Mouse (Mus musculus): Measurements from ENCODE around the gene Gm45062. TPM values are rescaled to one million over a fixed set of nuclear protein-coding genes. Genes with fewer than 3 reads are reported as not detected.

Gm45062 gene
- polyA plus RNA-seq, 1 experiment from 2014 or later, result 9.1 TPM

DNA sequence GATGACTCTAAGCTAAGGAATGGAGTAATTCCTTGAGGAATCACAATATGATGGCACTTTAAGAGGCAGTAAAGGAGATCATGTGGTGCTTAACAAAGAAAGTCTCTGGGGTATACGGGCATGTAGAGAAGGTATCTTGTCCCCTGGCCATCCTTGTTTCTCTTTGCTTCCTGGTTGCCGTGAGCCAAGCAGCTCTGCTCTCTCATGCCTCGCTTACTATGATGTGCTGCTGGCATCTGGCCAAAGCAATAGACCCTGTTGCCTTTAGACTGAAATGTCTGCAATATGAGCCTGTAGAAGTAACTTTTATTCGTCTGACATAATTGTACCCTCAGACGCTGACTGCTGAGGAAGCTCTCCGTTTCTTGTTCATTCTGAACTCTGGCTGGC is 238.6 kb downstream of the Gm45062 start:
- Histone ChIP-seq H3K27ac (no peak overlapping the region), H3K4me1 (no peaks in the 10 kb centered on the region), H3K4me3 (no peak overlapping the region), H3K9me3 (no peaks in the 10 kb centered on the region), H3K36me3 (no peaks in the 10 kb centered on the region), H3K27me3 (ENCODE audit: insufficient read depth, poor library complexity, severe bottlenecking) (no peaks in the 10 kb centered on the region)
- 85% methylated on average over 6 of the region's 6 CpGs for WGBS
- no peak for DNase-seq (ENCODE audit: low spot score)

DNA sequence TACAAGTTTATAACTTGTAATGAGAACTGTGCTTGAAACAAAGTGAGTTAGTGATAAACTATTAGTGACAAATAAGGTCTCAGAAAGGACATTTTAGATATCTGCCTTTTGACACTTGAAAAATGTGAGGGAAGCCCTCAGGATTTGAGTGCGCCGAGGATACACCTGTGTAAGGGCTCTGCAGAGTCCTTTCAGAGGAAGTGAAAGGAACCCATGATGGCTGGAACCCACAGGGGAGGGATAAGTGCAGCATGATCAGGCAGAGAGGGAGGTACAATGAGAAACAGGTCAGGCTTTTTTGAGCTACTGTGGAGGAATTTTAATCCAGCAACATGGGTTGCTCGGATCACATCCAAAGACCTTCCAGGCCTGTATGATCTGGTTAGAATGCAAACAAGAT is 239.7 kb downstream of the Gm45062 start:
- H3K27me3 ChIP-seq (ENCODE audit: insufficient read depth, poor library complexity, severe bottlenecking), result no peaks in the 10 kb centered on the region
- H3K4me3 ChIP-seq, result no peak overlapping the region
- no peaks in the 10 kb centered on the region for H3K4me1 ChIP-seq
- 93% methylated on average over 3 of the region's 3 CpGs for WGBS
- no peak for DNase-seq (ENCODE audit: low spot score)
- no peak overlapping the region for H3K27ac ChIP-seq
- H3K9me3 ChIP-seq, result no peaks in the 10 kb centered on the region
- H3K36me3 ChIP-seq, result no peaks in the 10 kb centered on the region

- Histone ChIP-seq H3K9me3 (no peaks in the 10 kb centered on the region), H3K27me3 (ENCODE audit: insufficient read depth, poor library complexity, severe bottlenecking) (no peaks in the 10 kb centered on the region), H3K36me3 (no peaks in the 10 kb centered on the region), H3K4me3 (no peak overlapping the region), H3K27ac (no peak overlapping the region), H3K4me1 (no peaks in the 10 kb centered on the region)
- DNase-seq (ENCODE audit: low spot score), result no peak
- WGBS, result 51% methylated on average over 3 of the region's 3 CpGs
These were observed 244.7 kb downstream of the Gm45062 start for GRCm38 (mm10) chr6:8503953-8504352.

GRCm38 (mm10) chr6:8504521-8505228 is 245.4 kb downstream of the Gm45062 start:
- no peaks in the 10 kb centered on the region for H3K4me1 ChIP-seq
- H3K36me3 ChIP-seq, result no peaks in the 10 kb centered on the region
- H3K4me3 ChIP-seq, result no peak overlapping the region
- WGBS, result 81% methylated on average over 6 of the region's 6 CpGs
- no peaks in the 10 kb centered on the region for H3K9me3 ChIP-seq
- H3K27me3 ChIP-seq (ENCODE audit: insufficient read depth, poor library complexity, severe bottlenecking), result no peaks in the 10 kb centered on the region
- H3K27ac ChIP-seq, result no peak overlapping the region
- no peak for DNase-seq (ENCODE audit: low spot score)

DNA sequence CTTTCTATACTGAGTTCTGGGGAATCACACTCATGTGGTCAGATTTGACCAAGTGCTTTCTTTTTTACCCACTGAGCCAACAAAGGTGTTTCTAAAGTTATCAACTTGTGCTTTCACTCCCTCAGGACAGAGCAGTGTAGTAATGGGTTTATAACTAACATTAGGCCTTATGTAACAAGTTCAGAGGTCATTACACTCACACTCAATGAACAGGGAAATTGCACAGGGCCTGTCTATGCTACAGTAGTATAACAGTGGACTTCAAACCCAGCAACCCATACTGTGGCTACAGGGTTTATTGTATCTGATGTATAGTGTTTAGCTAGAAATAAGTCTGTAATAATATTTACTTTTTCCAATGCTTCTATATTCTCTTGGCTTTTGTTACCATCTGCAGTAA is 247.4 kb downstream of the Gm45062 start:
- no peaks in the 10 kb centered on the region for H3K27me3 ChIP-seq (ENCODE audit: insufficient read depth, poor library complexity, severe bottlenecking)
- no peaks in the 10 kb centered on the region for H3K36me3 ChIP-seq
- H3K4me3 ChIP-seq, result no peak overlapping the region
- no peak overlapping the region for H3K27ac ChIP-seq
- H3K4me1 ChIP-seq, result peaks cover 6% of the 10 kb centered on the region; the same call in 1 of the 2 replicates
- no peaks in the 10 kb centered on the region for H3K9me3 ChIP-seq
- no peak for DNase-seq (ENCODE audit: low spot score)

- Histone ChIP-seq H3K4me3 (peak overlapping the region; percentile 90), H3K36me3 (no peaks in the 10 kb centered on the region), H3K4me1 (peaks cover 17% of the 10 kb centered on the region; the same call in 1 of the 2 replicates), H3K27ac (peak overlapping the region; percentile 99), H3K27me3 (ENCODE audit: insufficient read depth, poor library complexity, severe bottlenecking) (no peaks in the 10 kb centered on the region), H3K9me3 (no peaks in the 10 kb centered on the region)
- DNase-seq (ENCODE audit: low spot score), result peak; percentile 100
- WGBS, result under 1% methylated on average over 56 of the region's 56 CpGs
These were observed 249.8 kb downstream of the Gm45062 start for GRCm38 (mm10) chr6:8508883-8509536.

DNA sequence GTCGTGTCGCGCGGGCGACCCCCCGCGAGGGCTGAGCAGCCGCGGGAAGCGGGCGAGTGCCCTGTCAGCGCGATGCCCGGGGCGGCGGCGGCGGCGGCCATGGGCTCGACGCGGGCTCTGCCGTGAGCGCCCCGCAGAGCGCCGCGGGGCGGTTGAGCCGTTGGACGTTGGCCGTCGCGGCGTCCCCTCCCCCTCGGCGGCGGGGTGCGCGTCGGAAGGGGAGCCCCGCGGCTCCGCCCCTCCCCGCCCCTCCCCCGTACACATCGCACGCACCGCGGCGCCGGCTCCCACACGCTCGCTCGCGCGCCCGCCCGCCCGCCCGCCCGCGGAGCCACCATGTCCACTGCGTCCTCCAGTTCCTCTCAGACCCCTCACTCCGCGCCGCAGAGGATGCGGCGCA is 250.3 kb downstream of the Gm45062 start, which contains the start of gene Glcci1:
Gene Glcci1 (plus strand): TSS at position 50 of the 400 bp plus-strand sequence.
- H3K4me3 ChIP-seq, result peak within 1 kb of the TSS; percentile 90
- peak; percentile 80 for DNase-seq (ENCODE audit: low spot score)
- H3K9me3 ChIP-seq, result no peaks in the 10 kb centered on the region
- no peaks in the 10 kb centered on the region for H3K27me3 ChIP-seq (ENCODE audit: insufficient read depth, poor library complexity, severe bottlenecking)
- no peaks in the 10 kb centered on the region for H3K36me3 ChIP-seq
- H3K27ac ChIP-seq, result peak within 1 kb of the TSS; percentile 99
- WGBS, result under 1% methylated on average over 45 of the region's 69 CpGs
- peaks cover 17% of the 10 kb centered on the region; the same call in 1 of the 2 replicates for H3K4me1 ChIP-seq

DNA sequence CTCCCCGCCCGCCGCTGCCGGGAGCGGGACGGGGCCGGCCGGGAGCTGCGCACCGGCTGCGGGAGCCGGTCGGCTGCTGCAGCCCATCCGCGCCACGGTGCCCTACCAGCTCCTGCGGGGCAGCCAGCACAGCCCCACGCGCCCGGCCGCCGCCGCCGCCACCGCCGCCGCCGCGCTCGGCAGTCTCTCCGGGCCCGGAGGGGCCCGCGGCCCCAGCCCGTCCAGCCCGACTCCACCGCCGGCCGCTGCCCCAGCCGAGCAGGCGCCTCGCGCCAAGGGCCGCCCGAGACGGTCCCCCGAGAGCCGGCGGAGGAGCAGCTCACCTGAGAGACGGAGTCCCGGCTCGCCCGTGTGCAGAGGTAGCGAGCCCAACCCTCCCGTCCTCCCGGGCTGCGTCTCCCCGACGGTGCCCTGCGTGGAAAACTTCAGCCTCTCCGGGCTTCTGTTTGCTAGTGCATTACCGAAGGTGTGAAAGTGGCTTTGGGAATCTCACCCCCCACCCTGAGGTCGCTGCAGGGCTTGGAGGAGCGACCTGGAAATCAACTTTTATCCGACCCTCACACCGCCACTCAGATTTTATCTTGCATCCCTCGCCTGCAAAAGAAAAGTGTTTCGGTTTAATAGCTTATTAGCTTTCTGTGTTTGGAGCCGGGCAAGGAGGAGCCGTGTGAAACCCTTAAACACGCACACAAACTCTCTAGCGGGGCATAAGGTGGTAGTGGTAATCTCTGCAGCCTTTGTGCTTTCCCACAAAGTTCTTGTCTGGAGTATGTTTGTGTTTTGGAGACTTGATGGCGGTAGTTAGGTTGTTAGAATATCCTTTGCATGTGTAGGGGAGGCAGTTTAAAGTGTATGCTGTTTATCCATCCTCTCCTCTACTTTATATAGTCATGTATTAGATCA is 251.0 kb downstream of the Gm45062 start:
- Histone ChIP-seq H3K9me3 (no peaks in the 10 kb centered on the region), H3K27me3 (ENCODE audit: insufficient read depth, poor library complexity, severe bottlenecking) (no peaks in the 10 kb centered on the region), H3K4me3 (peak overlapping the region; percentile 90), H3K4me1 (peaks cover 17% of the 10 kb centered on the region; the same call in 1 of the 2 replicates), H3K36me3 (no peaks in the 10 kb centered on the region), H3K27ac (peak overlapping the region; percentile 99)
- WGBS, result 1% methylated on average over 73 of the region's 73 CpGs
- DNase-seq (ENCODE audit: low spot score), result peak; percentile 86

DNA sequence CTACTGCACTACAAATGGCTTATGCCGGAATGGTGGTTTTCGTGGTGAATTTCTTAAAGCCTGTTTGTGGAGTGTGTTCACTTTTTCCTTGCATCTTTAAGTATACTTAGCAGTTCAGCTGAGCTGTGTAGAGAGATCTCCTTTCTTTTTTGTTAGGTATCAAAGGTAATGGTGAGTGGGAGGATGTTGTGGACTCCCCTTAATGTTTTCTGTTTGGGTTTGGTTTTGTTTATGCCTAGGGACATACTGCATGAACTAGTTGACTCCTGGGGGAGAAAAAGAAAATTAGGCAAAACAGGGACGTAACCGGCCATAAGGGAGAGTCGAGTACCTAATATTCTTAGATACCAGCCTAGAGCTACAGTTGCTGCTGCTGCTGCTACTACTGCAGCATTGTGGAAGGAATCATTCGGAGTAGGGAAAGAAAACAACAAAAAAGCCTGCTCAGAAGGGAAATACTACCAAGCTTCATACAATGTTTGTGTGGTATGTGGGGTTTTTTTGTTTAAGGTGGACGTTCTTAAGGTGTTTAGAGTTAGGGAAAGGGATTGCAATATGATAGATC is 251.7 kb downstream of the Gm45062 start:
- Histone ChIP-seq H3K9me3 (no peaks in the 10 kb centered on the region), H3K27me3 (ENCODE audit: insufficient read depth, poor library complexity, severe bottlenecking) (no peaks in the 10 kb centered on the region), H3K4me3 (peak overlapping the region; percentile 90), H3K27ac (peak overlapping the region; percentile 99), H3K36me3 (no peaks in the 10 kb centered on the region), H3K4me1 (peaks cover 17% of the 10 kb centered on the region; the same call in 1 of the 2 replicates)
- no peak for DNase-seq (ENCODE audit: low spot score)
- 14% methylated on average over 7 of the region's 7 CpGs for WGBS

- DNase-seq (ENCODE audit: low spot score), result no peak
- Histone ChIP-seq H3K27ac (no peak overlapping the region), H3K9me3 (no peaks in the 10 kb centered on the region), H3K27me3 (ENCODE audit: insufficient read depth, poor library complexity, severe bottlenecking) (no peaks in the 10 kb centered on the region), H3K4me3 (peak overlapping the region; percentile 90), H3K4me1 (peaks cover 17% of the 10 kb centered on the region; the same call in 1 of the 2 replicates), H3K36me3 (no peaks in the 10 kb centered on the region)
- 34% methylated on average over 3 of the region's 3 CpGs for WGBS
These were observed 252.2 kb downstream of the Gm45062 start for GRCm38 (mm10) chr6:8511447-8511846.

DNA sequence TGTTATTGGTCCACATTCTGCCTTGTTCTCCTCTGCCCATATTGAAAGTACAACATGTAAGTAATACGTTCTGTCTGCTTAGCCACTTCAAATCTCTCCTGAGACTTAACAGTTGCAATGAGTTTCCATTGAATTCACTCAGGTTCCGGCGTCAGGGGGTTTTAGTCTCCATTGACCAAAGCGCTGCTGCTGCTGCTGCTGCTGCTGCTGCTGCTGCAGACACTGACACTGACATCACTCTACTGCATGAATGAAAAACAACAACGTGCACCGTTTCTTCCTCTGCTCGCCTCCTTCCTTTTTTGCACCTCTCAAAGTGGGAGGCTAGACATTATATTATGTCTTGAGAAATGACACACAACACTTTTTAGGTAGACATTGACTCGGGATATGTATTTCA is 253.2 kb downstream of the Gm45062 start:
- H3K36me3 ChIP-seq, result no peaks in the 10 kb centered on the region
- peak overlapping the region; percentile 90 for H3K4me3 ChIP-seq
- peaks cover 17% of the 10 kb centered on the region; the same call in 1 of the 2 replicates for H3K4me1 ChIP-seq
- no peak overlapping the region for H3K27ac ChIP-seq
- H3K27me3 ChIP-seq (ENCODE audit: insufficient read depth, poor library complexity, severe bottlenecking), result no peaks in the 10 kb centered on the region
- WGBS, result 34% methylated on average over 8 of the region's 8 CpGs
- H3K9me3 ChIP-seq, result no peaks in the 10 kb centered on the region
- DNase-seq (ENCODE audit: low spot score), result no peak

GRCm38 (mm10) chr6:8519687-8520086 is 260.4 kb downstream of the Gm45062 start:
- Histone ChIP-seq H3K4me1 (no peaks in the 10 kb centered on the region), H3K9me3 (no peaks in the 10 kb centered on the region), H3K27ac (no peak overlapping the region), H3K27me3 (ENCODE audit: insufficient read depth, poor library complexity, severe bottlenecking) (no peaks in the 10 kb centered on the region), H3K36me3 (no peaks in the 10 kb centered on the region), H3K4me3 (no peak overlapping the region)
- WGBS, result 85% methylated on average over 3 of the region's 3 CpGs
- DNase-seq (ENCODE audit: low spot score), result no peak

All from heart, embryonic 10.5 days (tissue).